Mouse (Mus musculus) ovary, postnatal 10 days (tissue): ENCODE measurements around the gene Nr2e3.
"Not testable (repeated sequence)": the region's sequence is repeated elsewhere in the genome, so short reads cannot be mapped to it uniquely, and the experiment has no call there.

Experiments
- DNase-seq: peaks from one replicate; pipeline ENCODE4 v3.0.0; 2022; ENCODE audit warnings: low spot score

The Nr2e3 gene

GRCm38 (mm10) chr9:59960559-59960958 is at the start of gene Nr2e3:
Gene Nr2e3 (minus strand): TSS chr9:59960659.
- DNase-seq = no peak

DNA sequence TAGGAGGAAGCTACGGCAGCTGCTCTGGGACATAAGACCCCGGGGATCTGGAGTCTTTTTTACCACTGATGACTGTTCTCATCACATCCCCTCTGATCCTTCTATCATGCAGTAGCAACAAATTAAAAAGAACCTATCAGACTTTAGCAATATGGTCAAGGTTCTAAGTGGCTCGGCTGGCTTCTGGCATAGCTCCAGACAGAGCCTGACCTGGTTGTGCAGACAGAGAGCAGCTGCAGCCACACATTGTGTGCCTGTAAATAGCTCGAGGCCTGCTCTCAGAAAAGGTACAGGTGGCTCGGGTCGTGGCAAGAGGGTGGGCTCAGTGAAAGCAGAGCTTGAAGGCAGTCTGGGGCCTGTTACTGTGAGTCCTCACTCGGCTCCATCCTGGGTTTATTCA is 48.5 kb upstream of the Nr2e3 start:
- no peak for DNase-seq

GRCm38 (mm10) chr9:60002323-60002722 is 41.9 kb upstream of the Nr2e3 start:
- DNase-seq = no peak

DNA sequence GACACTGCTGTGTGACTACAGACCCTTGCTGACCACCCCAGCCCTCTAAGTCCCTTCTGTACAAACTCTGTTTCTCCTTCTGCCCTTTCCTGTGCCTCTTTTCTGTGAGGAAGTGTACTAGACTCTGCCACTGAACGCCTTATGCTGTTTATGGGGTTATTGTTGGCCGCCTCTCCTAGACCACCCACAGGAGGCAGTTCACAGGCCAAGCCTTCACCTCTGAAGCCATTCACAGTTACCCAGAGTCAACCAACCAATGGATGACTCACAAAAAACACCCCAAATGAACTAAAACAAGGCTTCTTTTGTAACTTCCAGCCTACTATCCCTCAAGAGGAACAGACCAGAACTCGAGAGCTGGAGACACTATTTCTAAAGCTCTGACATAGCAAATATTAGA is 41.0 kb upstream of the Nr2e3 start:
- no peak for DNase-seq

DNA sequence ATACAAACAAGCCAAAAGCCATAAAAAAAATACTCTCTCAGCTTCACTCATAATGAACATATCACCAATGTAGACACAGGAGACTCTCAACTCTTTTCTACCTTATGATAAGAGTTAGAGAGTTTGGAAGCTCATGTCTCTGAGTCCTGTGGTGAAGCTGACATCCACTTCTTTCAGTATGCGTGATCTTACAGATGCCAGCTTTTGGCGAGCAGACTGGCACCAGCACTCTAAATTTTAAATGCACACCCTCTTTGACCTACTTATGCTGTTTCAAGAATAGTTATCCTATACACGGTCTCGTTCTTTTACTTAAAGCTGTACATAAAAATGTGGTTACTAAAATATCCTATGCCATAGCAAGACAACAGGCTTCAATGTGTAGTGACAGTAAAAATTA is 37.3 kb upstream of the Nr2e3 start:
- no peak for DNase-seq

DNA sequence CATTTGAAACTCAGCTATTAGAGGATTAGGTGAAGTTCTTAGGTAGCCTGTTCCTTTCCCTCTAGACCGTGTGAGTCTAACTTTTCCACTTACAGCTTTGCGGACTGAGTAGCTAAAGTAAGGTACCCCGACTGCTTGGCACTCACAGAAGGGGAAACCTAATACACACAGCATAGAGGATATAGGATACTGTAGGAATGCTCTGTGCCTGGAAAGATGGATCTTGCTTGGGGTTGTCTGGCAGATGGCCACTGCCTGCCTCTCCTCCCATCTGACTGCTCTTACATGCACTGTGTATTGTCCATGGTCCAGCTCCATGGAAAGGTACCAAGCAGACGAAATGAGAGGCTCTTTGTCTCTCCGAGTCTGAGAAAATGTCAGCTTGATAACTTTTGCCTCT is 30.9 kb upstream of the Nr2e3 start:
- DNase-seq = no peak

DNA sequence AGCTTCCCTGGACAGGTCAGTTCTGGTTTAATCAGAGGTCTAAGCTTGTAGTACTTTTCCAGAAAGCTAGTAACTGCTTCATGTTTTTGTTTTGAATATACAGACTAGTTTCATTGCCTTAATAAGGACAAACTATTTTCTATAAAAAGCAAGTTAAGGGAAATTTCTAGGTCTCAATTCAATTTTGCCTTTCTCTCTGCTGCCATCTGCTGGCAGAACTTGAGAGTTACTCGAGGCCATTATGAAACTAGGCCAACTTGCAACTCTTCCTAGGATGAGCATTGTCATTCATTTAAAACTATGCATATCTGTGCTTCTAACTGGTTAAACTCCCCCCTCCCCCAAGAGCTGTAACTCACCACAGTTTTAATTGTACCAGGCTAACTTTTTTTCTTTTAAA is 29.4 kb upstream of the Nr2e3 start:
- DNase-seq = peak; percentile 24

DNA sequence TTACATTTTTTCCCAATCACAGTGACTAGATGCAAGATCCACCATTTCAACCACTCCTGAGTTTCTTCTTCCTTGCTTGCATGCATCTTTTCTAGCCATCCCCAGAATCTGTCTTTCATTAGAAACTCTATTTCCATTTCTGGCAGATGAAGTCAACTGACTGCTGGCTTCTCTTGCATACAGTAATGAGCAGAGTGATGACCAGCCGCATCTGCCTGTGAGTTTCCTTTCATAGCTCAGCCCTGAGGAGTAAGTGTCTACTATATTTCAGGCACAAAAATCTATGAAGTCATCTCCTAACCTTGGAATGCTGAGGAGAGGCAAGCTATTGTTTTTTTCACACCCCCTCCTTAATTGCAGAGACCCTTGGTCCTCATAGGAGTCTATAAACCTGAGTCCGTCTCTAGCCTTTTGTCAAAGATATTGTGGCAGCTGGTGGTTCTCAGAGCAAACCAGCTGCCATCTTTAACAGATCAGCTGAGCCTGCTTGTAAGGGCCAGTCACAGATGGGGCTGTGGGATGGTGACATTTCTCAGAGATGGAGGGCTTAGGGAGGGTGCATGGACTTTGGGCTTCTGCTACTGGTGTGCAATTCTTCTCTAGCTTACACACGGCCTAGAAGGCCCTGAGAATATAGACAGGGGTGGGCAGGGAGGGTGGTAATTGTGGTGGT is 25.6 kb upstream of the Nr2e3 start:
- DNase-seq = no peak

- no peak for DNase-seq
These were observed 20.7 kb upstream of the Nr2e3 start for GRCm38 (mm10) chr9:59981116-59981515.

DNA sequence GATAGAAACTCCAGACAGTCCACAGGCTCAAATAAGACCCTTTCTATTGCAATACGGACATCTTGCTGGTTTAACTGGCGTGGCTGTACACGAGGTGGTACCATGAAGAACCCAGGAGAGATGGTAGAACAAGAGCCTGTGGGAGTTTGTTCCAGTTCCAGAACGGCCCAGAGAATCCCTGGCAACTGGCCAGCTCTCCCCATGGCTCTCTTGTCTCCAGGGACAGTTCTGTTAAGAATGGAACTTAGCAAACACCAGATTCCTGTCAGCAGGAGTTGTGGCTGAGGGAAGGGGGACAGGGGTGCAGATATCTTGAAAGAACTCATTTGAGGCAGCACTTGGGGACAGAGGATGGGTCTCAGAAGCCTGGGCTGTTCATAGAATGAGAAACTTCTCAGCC is 10.8 kb upstream of the Nr2e3 start:
- DNase-seq = no peak

DNA sequence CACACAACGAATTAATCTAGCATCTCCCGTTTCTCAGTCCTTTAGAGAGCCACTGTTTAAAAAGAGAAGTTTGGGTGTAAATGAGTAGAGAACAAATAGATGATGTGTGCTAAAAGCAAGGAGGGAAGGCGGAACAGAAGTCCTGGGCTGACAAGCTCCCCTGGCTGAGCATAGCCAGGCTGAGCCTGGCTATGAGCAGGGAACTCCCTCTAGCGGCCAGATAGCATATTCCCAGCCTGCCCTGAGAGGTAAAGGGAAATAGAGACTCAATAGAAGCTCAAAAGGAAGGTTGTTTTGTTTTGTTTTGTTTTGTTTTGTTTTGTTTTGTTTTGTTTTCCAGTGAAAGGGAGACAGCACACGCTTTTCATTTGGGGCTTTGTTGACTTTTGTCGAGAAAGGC is 8.9 kb upstream of the Nr2e3 start:
- DNase-seq = no peak

DNA sequence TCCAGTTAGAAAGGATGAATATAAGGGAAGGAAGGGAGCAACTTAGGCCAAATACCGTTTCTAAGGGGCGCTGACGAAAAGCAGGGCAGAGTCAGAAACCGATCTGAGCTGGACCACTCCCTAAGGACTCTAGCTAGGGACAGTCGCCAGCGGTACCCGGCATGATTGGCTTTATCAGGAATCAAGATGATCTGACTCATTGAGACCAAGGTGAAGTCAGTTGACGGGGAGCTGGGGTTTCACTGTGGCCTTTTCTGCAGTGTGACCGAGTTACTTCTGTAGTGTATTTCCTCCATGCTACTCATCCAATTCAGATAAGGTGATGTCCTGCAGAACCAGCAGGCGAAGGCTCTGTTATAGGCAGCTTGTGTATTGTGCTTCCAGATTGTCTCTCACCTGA is 4.6 kb upstream of the Nr2e3 start:
- no peak for DNase-seq

DNA sequence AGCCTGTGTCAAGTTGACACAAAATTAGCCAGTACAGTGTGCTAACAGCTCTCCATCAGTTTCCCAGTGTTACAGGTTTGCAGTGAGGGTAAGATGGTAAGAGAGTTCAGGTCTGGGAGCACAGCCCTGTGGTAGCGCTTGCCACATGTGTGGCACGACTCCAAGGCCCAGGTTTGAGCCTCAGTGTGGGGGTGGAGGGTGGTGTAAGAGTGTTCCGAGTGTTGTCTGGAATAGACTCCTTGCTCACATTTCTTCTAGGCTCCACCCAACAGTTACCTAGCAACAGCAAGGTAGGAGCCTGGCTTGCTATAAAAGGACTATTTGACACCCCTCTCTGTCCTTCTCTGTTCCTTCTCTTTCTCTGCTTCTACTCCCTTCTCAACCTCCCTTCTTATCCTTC is 3.9 kb upstream of the Nr2e3 start:
- no peak for DNase-seq

- DNase-seq = no peak
These were observed 919 bp upstream of the Nr2e3 start for GRCm38 (mm10) chr9:59961201-59961955.

- DNase-seq = peak; percentile 48
These were observed 1.2 kb downstream of the Nr2e3 start for GRCm38 (mm10) chr9:59959276-59959675.

DNA sequence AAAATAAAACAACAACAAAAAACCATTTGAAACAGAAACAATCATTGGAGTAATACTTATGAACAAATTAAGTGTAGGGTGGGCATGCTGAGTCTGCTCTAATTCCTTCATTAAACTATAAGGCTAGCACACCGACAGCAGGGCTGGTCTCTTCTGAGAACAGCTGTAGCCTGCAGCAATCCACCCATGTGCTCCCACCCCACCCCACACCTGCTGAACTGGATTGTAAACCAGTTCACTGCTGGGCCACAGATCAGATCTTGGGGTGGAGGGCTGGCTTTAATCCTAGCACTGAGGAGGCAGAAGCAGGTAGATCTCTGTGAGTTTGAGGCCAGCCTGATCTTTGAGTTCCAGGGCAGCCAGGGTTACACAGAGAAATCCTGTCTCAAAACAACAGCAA is 2.3 kb downstream of the Nr2e3 start:
- not testable (repeated sequence) for DNase-seq

DNA sequence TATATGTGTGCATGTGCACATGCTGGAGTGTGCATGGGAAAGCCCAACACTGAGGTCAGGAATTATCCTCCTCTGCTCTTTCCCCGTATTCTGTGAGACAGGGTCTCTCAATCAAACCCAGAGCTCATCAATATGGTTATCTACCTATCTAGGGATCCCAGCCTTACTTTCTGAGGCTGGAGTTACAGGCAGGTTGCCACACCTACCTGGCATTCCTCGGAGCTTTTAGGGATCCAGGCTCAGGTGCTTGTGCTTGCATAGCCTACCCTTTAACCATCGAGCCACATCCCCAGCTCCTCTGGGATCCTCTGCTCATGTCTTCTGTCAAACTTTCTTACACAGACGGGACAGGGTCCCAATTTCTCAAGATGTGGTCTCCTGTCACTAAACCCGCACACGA is 4.0 kb downstream of the Nr2e3 start:
- no peak for DNase-seq

DNA sequence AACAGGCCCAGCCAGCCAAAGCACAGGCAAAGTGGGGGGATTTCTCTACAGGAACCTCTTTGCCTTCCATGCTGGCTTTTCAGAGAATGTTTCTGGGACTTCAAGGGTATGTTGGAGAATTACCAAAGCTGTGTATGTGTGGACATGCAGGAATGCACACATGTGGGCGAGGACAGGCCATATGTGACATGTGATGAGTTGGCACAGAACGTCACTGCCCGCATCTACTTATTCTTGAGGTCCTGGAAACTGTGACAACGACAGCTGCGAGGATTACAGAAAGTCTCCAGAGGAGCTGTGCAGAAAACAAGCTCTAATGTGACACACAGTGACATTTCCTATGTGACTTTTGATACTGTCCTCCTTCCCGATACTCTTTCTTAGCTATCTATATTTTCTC is 4.8 kb downstream of the Nr2e3 start:
- no peak for DNase-seq

- DNase-seq = no peak
These were observed 5.3 kb downstream of the Nr2e3 start for GRCm38 (mm10) chr9:59955199-59955598.

DNA sequence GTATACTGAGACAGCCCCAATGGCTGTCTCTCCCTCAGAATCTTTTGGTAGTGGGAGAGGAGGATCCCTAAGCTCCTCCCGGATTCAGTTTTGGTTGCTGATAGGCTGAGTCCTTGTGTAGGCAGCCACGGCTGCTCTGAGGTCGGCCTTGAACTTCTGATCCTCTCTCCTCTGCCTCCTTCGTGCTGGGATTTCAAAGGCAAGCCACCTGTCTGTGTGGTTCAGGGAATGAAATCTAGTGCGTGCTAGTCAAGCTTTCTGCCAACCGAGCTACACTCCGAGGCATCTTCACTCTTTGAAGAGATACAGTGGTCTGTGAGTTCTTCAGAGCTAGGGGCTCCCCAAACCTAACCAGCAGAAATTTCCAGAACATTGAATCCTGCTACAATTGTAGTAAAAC is 6.9 kb downstream of the Nr2e3 start:
- no peak for DNase-seq

- DNase-seq = no peak
These were observed 7.9 kb downstream of the Nr2e3 start for GRCm38 (mm10) chr9:59952515-59953070.

GRCm38 (mm10) chr9:59951943-59952342 is 8.5 kb downstream of the Nr2e3 start:
- DNase-seq = no peak

DNA sequence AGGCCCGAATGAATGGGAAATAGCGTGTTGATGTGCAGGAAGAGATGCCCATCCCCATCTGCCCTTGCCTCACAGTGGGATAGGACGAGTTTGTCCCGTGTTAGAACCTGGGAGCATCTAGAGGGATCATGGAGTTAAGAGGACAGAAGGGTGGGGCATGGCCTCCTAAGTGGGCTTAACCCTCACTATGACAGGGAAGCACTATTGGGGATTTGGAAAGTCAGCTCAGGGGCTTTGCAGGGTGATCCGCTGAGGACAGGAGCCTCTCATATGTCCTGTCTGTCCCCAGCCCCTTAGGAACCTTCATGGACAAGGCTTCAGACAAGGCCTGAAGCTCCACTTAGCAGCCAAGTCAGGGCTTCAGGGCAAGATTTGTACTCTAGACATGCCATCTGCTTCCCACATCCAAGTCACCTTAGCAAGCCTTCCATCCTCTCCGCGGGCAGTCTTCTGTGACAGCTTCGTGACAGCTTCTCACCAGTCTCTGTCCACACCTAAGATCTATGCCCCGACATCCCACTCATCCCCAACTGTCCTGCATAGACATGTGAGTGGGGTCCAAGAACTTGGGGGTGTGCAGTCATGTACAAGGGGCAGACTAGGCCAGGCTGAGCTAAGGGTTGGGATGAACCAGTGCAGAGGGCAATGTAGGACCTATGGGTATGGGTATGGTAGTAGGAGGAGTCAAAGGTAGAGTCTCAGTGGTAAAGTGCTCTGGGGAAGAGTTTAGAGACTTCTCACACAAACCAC is 9.3 kb downstream of the Nr2e3 start:
- no peak for DNase-seq
